ENCODE assay signal across 9 mouse cellular contexts in genomic region chr14:31365350-31365749, GRCm38 (mm10). TPM values are rescaled to one million over a fixed set of nuclear protein-coding genes. Genes with fewer than 3 reads are reported as not detected.
DNase-seq lines count a peak whose midpoint lies in the region; ATAC-seq and TF ChIP-seq lines count a peak whose summit lies in the region.
"Had no signal": no experiment of that assay in that cellular context is flagged by ENCODE, and none has a peak within 500 bp of the region (broad histone marks: within the 10 kb centered on the region; RNA-seq: fewer than 3 reads in every experiment).

No protein-coding gene starts in this region.

- no peaks in the 10 kb centered on the region for H3K27me3 ChIP-seq in intestine, embryonic 14.5 days (replicated peaks; ENCODE audit: control insufficient read depth, insufficient read depth, low read length)
- no peaks in the 10 kb centered on the region for H3K27me3 ChIP-seq in intestine, embryonic 16.5 days (replicated peaks; ENCODE audit: control insufficient read depth, insufficient read depth, low read length)
- H3K27me3 ChIP-seq in midbrain, postnatal 0 days (ENCODE audit: insufficient read depth, low read length) = no peaks in the 10 kb centered on the region
- H3K27me3 ChIP-seq: limb, embryonic 13.5 days had no signal

- no peaks in the 10 kb centered on the region for H3K9me3 ChIP-seq in intestine, embryonic 14.5 days (ENCODE audit: control insufficient read depth, low read length)
- no peaks in the 10 kb centered on the region; the same call in 1 of the 2 replicates for H3K9me3 ChIP-seq in intestine, embryonic 16.5 days (ENCODE audit: control insufficient read depth, low read length)
- H3K9me3 ChIP-seq in midbrain, postnatal 0 days (ENCODE audit: low read length) = no peaks in the 10 kb centered on the region
- H3K9me3 ChIP-seq: limb, embryonic 13.5 days had no signal

- H3K36me3 ChIP-seq in intestine, embryonic 14.5 days (ENCODE audit: control insufficient read depth, insufficient read depth, low read length) = peaks cover 91% of the 10 kb centered on the region
- H3K36me3 ChIP-seq in intestine, embryonic 16.5 days (ENCODE audit: control insufficient read depth, insufficient read depth, low read length) = peaks cover 21% of the 10 kb centered on the region
- peaks cover 51% of the 10 kb centered on the region for H3K36me3 ChIP-seq in midbrain, postnatal 0 days (ENCODE audit: insufficient read depth, low read length)

- peak; percentile 76 for DNase-seq in intestine, embryonic 14.5 days (ENCODE audit: low spot score)
- peak; percentile 89 for DNase-seq in CD4-positive, CD25-positive, alpha-beta regulatory T cell, adult 2 months (ENCODE audit: low read depth, low spot score)
- DNase-seq in ZHBTc4 (ENCODE audit: low read depth, low spot score) = peak; percentile 65
- DNase-seq in cerebellum, postnatal 36 days = peak; percentile 85
- peak; percentile 72 for DNase-seq in kidney, postnatal 14 days
- peak; percentile 64 for DNase-seq in midbrain, postnatal 0 days (ENCODE audit: low spot score)
- DNase-seq in thymus, postnatal 36 days = peak; percentile 65 to 77

- no peaks in the 10 kb centered on the region for H3K4me1 ChIP-seq in intestine, embryonic 14.5 days (replicated peaks; ENCODE audit: control insufficient read depth, insufficient read depth, low read length)
- H3K4me1 ChIP-seq in intestine, embryonic 16.5 days (ENCODE audit: control insufficient read depth, insufficient read depth, low read length) = no peaks in the 10 kb centered on the region
- no peaks in the 10 kb centered on the region for H3K4me1 ChIP-seq in midbrain, postnatal 0 days (ENCODE audit: insufficient read depth, low read length)
- H3K4me1 ChIP-seq: limb, embryonic 13.5 days had no signal

- H3K4me2 ChIP-seq in intestine, embryonic 14.5 days (ENCODE audit: low read length) = no peak overlapping the region
- no peak overlapping the region for H3K4me2 ChIP-seq in intestine, embryonic 16.5 days (ENCODE audit: low read depth, low read length)
- H3K4me2 ChIP-seq in midbrain, postnatal 0 days (ENCODE audit: low read depth, low read length, poor library complexity, severe bottlenecking) = no peak overlapping the region
- H3K4me2 ChIP-seq: limb, embryonic 13.5 days had no signal

- ATAC-seq in intestine, embryonic 14.5 days (replicated peaks; ENCODE audit: low FRiP score, low TSS enrichment, low read depth) = no peak
- ATAC-seq in intestine, embryonic 16.5 days = no peak
- ATAC-seq in midbrain, postnatal 0 days (ENCODE audit: low FRiP score) = no peak

- no peak overlapping the region for H3K27ac ChIP-seq in intestine, embryonic 14.5 days (ENCODE audit: low read depth)
- no peak overlapping the region for H3K27ac ChIP-seq in intestine, embryonic 16.5 days (ENCODE audit: low read length)
- H3K27ac ChIP-seq in midbrain, postnatal 0 days (ENCODE audit: low read depth, low read length) = no peak overlapping the region
- H3K27ac ChIP-seq: limb, embryonic 13.5 days had no signal

- no peak overlapping the region for H3K4me3 ChIP-seq in intestine, embryonic 14.5 days (ENCODE audit: low read depth, low read length)
- no peak overlapping the region for H3K4me3 ChIP-seq in intestine, embryonic 16.5 days (ENCODE audit: low read length)
- no peak overlapping the region for H3K4me3 ChIP-seq in midbrain, postnatal 0 days (ENCODE audit: low read depth, low read length)
- H3K4me3 ChIP-seq: limb, embryonic 13.5 days had no signal

- H3K9ac ChIP-seq in intestine, embryonic 14.5 days (ENCODE audit: low read length) = no peak overlapping the region
- H3K9ac ChIP-seq in intestine, embryonic 16.5 days (ENCODE audit: low read depth, low read length) = no peak overlapping the region
- H3K9ac ChIP-seq in midbrain, postnatal 0 days (replicated peaks; ENCODE audit: low read length, poor library complexity, severe bottlenecking) = no peak overlapping the region
- H3K9ac ChIP-seq: limb, embryonic 13.5 days had no signal

- TF ChIP-seq CTCF in midbrain, postnatal 0 days (IDR thresholded peaks at IDR 0.05) = peak; percentile 74

RNA-seq across cellular contexts. Expression of gene Capn7, which starts 28.9 kb away (rescaled TPM):
- 37.0 and 43.3 TPM in 2 replicates for polyA plus RNA-seq in intestine, embryonic 14.5 days (2014; fragmentation: Nextera tagmentation; extraction: Ambion mirVana)
- polyA plus RNA-seq in intestine, embryonic 16.5 days (2015; fragmentation: Nextera tagmentation; extraction: Ambion mirVana) = 31.7 and 32.8 TPM in 2 replicates
- 73.7 and 84.3 TPM in 2 replicates for total RNA-seq in midbrain, postnatal 0 days (2014; rRNA removed)
- 55.9 and 56.8 TPM in 2 replicates for polyA plus RNA-seq in midbrain, postnatal 0 days (2015; fragmentation: Nextera tagmentation; extraction: Ambion mirVana)

RNA-seq across cellular contexts. Expression of gene Dnah1, which starts 41.7 kb away (rescaled TPM):
- polyA plus RNA-seq in intestine, embryonic 14.5 days (2014; fragmentation: Nextera tagmentation; extraction: Ambion mirVana) = 5.4 and 6.9 TPM in 2 replicates
- polyA plus RNA-seq in intestine, embryonic 16.5 days (2015; fragmentation: Nextera tagmentation; extraction: Ambion mirVana) = 2.4 and 3.0 TPM in 2 replicates
- total RNA-seq in midbrain, postnatal 0 days (2014; rRNA removed) = 4.2 and 7.8 TPM in 2 replicates
- 3.1 and 3.4 TPM in 2 replicates for polyA plus RNA-seq in midbrain, postnatal 0 days (2015; fragmentation: Nextera tagmentation; extraction: Ambion mirVana)
